Mouse (Mus musculus): Measurements from ENCODE around the gene Spg21. TPM values are rescaled to one million over a fixed set of nuclear protein-coding genes. Genes with fewer than 3 reads are reported as not detected.

Spg21 gene
- total and polyA plus RNA-seq, 3 experiments, result 40.4 to 136 (median 43.4) TPM

DNA sequence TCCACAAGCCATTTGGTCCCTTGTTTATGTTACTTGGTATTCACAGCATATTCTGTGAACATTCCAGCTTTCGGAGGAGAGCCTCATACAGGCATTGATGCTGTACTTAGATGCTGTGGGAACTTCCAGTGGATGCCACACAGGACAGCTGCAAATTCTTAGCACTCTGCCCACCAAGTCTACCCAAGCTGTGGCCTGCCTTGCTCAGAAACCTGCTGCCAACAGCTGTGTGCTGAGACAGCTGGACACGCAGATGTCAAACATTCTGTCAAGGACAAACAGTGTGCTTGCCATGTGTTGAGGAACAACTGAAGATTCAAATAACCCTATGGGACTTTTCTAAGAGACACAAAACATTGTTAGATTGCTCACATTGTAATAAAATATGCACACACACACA, 1.8 kb upstream of the Spg21 start:
- Histone ChIP-seq H3K79me2 (replicated peaks; ENCODE audit: control insufficient read depth, extremely low read depth, insufficient read depth, poor library complexity, severe bottlenecking) (peaks cover 10% of the 10 kb centered on the region), H3K9ac (ENCODE audit: insufficient read depth, low read depth) (no peak overlapping the region), H3K36me3 (replicated peaks in 1 of 2; ENCODE audit: control insufficient read depth in 1 of 2, insufficient read depth in 1 of 2, low read length in 1 of 2) (peaks cover 0 to 9% of the 10 kb centered on the region in 2 experiments), H3K27me3 (replicated peaks) (no peaks in the 10 kb centered on the region), H3K4me2 (ENCODE audit: insufficient read depth, low read depth, poor library complexity, severe bottlenecking) (no peak overlapping the region), H3K4me1 (ENCODE audit: control insufficient read depth in 1 of 2, insufficient read depth in 2 of 2) (peaks cover 5 to 21% of the 10 kb centered on the region in 2 experiments), H3K4me3 (replicated peaks in 1 of 3; ENCODE audit: low read depth in 2 of 3, low read length in 2 of 3, poor library complexity in 1 of 3) (no peak overlapping the region), H3K27ac (ENCODE audit: insufficient read depth, low read depth) (no peak overlapping the region), H3K9me3 (replicated peaks; ENCODE audit: low read length) (no peaks in the 10 kb centered on the region)
- no peak for DNase-seq (ENCODE audit: extremely low read depth)
- in situ Hi-C loops (cut with MboI; ENCODE audit: low pct_ligation_motif_present, low pct_unique_long_range_greater_than_20kb, low sequenced_read_pairs) (no loop called here), dilution Hi-C loops (cut with MboI; ENCODE audit: extremely low pct_ligation_motif_present, extremely low pct_unique_long_range_greater_than_20kb, low sequenced_read_pairs) (no loop called here)
- TF ChIP-seq POLR2A (IDR thresholded peaks at IDR 0.05; ENCODE audit: low read depth, low read length) (no peak), E2F4 (IDR thresholded peaks at IDR 0.05; ENCODE audit: insufficient replicate concordance, low read depth, low read length) (no peak), BHLHE40 (IDR thresholded peaks at IDR 0.05; ENCODE audit: low read depth, low read length) (no peak), MEF2A (IDR thresholded peaks at IDR 0.05; ENCODE audit: borderline replicate concordance, low read depth, low read length) (no peak), CHD2 (IDR thresholded peaks at IDR 0.05; ENCODE audit: low read length) (no peak), ZNF384 (IDR thresholded peaks at IDR 0.05; ENCODE audit: low read depth, low read length) (no peak), TCF12 (IDR thresholded peaks at IDR 0.05; ENCODE audit: low read depth, low read length) (no peak), RAD21 (IDR thresholded peaks at IDR 0.05; ENCODE audit: low read depth, low read length) (no peak), USF1 (IDR thresholded peaks at IDR 0.05; ENCODE audit: low read depth, low read length) (no peak)

DNA sequence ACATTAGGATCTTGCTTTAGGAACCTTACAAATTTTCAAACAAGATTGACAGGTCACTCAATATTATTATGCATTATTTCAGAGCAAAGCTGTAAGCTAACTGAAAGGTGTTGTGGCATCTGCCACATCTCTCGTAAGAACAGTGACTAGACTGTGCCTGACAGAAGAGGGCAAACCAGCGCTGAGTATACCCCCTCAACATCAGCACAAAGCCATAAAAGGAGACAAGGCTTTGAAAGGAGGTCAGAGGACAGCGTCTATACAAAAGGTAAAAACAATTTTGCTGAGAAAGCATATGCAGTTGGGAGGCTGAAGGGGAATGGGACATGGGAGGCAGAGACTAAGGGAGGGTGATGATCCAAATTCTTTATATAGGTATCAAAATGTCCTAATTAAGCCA, 549 bp upstream of the Spg21 start:
- TF ChIP-seq MAFK (IDR thresholded peaks at IDR 0.05; ENCODE audit: insufficient replicate concordance, low read length) (0 out of 2 replicates have a peak, but pooled peaks have one; percentile 5), SIN3A (IDR thresholded peaks at IDR 0.05; ENCODE audit: low read length) (no peak)
- H3K9ac ChIP-seq (ENCODE audit: insufficient read depth, low read depth), result no peak overlapping the region
- peaks cover 10% of the 10 kb centered on the region for H3K79me2 ChIP-seq (replicated peaks; ENCODE audit: control insufficient read depth, extremely low read depth, insufficient read depth, poor library complexity, severe bottlenecking)
- H3K27ac ChIP-seq (ENCODE audit: insufficient read depth, low read depth), result no peak overlapping the region
- DNase-seq (ENCODE audit: extremely low read depth), result no peak
- H3K9me3 ChIP-seq (replicated peaks; ENCODE audit: low read length), result peaks cover under 1% of the 10 kb centered on the region
- peaks cover 5 to 21% of the 10 kb centered on the region in 2 experiments for H3K4me1 ChIP-seq (ENCODE audit: control insufficient read depth in 1 of 2, insufficient read depth in 2 of 2)
- H3K27me3 ChIP-seq (replicated peaks), result no peaks in the 10 kb centered on the region
- dilution Hi-C loops (cut with MboI; ENCODE audit: extremely low pct_ligation_motif_present, extremely low pct_unique_long_range_greater_than_20kb, low sequenced_read_pairs) (no loop called here), in situ Hi-C loops (cut with MboI; ENCODE audit: low pct_ligation_motif_present, low pct_unique_long_range_greater_than_20kb, low sequenced_read_pairs) (no loop called here)
- H3K4me3 ChIP-seq (replicated peaks in 1 of 3; ENCODE audit: low read depth in 2 of 3, low read length in 2 of 3, poor library complexity in 1 of 3), result peak overlapping the region in 2 of 3 experiments; percentile 10 to 90
- H3K36me3 ChIP-seq (replicated peaks in 1 of 2; ENCODE audit: control insufficient read depth in 1 of 2, insufficient read depth in 1 of 2, low read length in 1 of 2), result peaks cover 1 to 15% of the 10 kb centered on the region in 2 experiments
- H3K4me2 ChIP-seq (ENCODE audit: insufficient read depth, low read depth, poor library complexity, severe bottlenecking), result peak overlapping the region; percentile 30; the same call in 1 of the 2 replicates

DNA sequence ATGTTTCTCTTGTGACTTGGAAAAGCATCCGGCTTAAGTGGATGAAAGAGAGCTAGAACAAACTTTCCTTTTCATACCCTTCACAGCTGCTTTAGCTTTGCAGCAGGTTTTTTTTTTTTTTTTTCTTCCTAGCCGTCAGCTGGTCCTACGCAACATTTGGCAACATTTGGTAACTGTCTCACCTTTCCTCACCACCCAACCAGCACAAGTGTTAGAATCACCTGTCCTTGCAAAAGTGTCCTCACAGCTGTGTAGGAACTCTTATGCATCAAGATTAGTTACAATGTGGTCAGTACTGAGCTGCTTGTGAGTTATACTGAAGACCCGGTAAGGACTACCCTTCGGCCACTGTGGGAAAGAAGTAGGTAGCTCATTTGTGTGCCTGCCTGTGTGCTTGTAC, 1.8 kb downstream of the Spg21 start:
- no peaks in the 10 kb centered on the region for H3K27me3 ChIP-seq (replicated peaks)
- peaks cover 10% of the 10 kb centered on the region for H3K79me2 ChIP-seq (replicated peaks; ENCODE audit: control insufficient read depth, extremely low read depth, insufficient read depth, poor library complexity, severe bottlenecking)
- peaks cover 15 to 32% of the 10 kb centered on the region in 2 experiments for H3K36me3 ChIP-seq (replicated peaks in 1 of 2; ENCODE audit: control insufficient read depth in 1 of 2, insufficient read depth in 1 of 2, low read length in 1 of 2)
- in situ Hi-C loops (cut with MboI; ENCODE audit: low pct_ligation_motif_present, low pct_unique_long_range_greater_than_20kb, low sequenced_read_pairs) (no loop called here), dilution Hi-C loops (cut with MboI; ENCODE audit: extremely low pct_ligation_motif_present, extremely low pct_unique_long_range_greater_than_20kb, low sequenced_read_pairs) (no loop called here)
- H3K9ac ChIP-seq (ENCODE audit: insufficient read depth, low read depth), result no peak overlapping the region; the same call in 1 of the 2 replicates
- H3K4me3 ChIP-seq (replicated peaks in 1 of 3; ENCODE audit: low read depth in 2 of 3, low read length in 2 of 3, poor library complexity in 1 of 3), result no peak overlapping the region
- H3K4me1 ChIP-seq (ENCODE audit: control insufficient read depth in 1 of 2, insufficient read depth in 2 of 2), result peaks cover 5 to 25% of the 10 kb centered on the region in 2 experiments
- peaks cover 5% of the 10 kb centered on the region for H3K9me3 ChIP-seq (replicated peaks; ENCODE audit: low read length)
- TF ChIP-seq ZC3H11A (IDR thresholded peaks at IDR 0.05; ENCODE audit: low read depth, low read length) (no peak), ZNF384 (IDR thresholded peaks at IDR 0.05; ENCODE audit: low read depth, low read length) (peak; percentile 42; the same call in 1 of the 2 replicates)
- no peak overlapping the region for H3K4me2 ChIP-seq (ENCODE audit: insufficient read depth, low read depth, poor library complexity, severe bottlenecking)
- H3K27ac ChIP-seq (ENCODE audit: insufficient read depth, low read depth), result no peak overlapping the region
- DNase-seq (ENCODE audit: extremely low read depth), result no peak
